Mouse (Mus musculus) heart, postnatal 36 days (tissue): ENCODE measurements around the gene Dot1l. TPM values are rescaled to one million over a fixed set of nuclear protein-coding genes. Genes with fewer than 3 reads are reported as not detected.
"Not testable (repeated sequence)": the region's sequence is repeated elsewhere in the genome, so short reads cannot be mapped to it uniquely, and the experiment has no call there.

ENCODE experiments used
- DNase-seq, 2 experiments: peaks; one replicate each; pipeline ENCODE4 v3.0.0; 2021 to 2022
- intact Hi-C: fragments of 180-260 bp; cut with DNase I; formaldehyde crosslinking; loops from one replicate; pipeline ENCODE4 v1.15.1; 2025
- total RNA-seq, 2 experiments: library from RNA; stranded (reverse); gene quantifications; 2 replicates each; pipeline ENCODE4 v1.2.3; 2021

Dot1l gene
- total RNA-seq, 2 experiments from 2014 or later: 22.5 to 27.0 TPM

DNA sequence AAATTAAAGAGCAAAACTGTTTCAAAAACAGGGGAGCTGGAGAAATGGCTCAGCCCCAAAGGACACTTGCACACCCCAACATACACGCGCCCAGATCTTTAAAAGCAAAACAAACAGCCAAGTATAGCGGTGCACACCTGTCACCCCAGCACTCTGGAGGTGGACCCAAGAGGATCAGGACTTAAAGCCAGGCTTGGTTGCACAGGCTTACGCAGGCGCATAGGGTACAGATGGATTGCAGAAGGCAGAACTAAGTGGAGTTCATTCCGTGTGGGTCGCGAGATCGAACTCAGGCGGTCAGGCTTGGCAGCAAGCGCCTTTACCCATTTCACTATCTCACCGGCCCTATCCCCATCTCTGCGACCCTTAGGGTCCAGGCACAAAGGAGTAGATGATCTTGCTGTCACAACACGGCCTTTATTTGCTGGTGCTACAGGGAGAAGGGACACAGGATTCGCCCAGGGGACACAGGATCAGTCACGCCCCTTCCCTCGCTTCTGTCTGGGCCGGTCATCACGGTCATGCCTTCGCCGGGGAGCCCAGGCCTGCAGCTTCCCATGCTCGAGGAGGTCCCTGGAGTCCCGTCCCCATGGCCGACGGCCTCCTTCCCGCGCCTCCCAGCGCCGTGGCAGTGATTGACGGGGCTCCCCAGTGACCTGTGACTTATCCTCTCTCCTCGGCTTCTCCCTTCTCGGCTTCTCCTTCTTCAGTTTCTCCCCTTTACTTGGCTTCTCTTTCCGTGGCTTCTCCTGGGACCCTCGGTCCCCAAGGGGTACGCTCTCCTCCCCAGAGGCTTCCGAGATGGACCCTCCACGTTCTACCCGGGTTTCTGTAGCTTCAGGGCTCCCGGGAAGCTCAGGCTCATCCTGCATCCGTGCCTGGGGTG is 53.3 kb downstream of the Dot1l start:
- DNase-seq: no peak
- intact Hi-C loops: no loop called here

DNA sequence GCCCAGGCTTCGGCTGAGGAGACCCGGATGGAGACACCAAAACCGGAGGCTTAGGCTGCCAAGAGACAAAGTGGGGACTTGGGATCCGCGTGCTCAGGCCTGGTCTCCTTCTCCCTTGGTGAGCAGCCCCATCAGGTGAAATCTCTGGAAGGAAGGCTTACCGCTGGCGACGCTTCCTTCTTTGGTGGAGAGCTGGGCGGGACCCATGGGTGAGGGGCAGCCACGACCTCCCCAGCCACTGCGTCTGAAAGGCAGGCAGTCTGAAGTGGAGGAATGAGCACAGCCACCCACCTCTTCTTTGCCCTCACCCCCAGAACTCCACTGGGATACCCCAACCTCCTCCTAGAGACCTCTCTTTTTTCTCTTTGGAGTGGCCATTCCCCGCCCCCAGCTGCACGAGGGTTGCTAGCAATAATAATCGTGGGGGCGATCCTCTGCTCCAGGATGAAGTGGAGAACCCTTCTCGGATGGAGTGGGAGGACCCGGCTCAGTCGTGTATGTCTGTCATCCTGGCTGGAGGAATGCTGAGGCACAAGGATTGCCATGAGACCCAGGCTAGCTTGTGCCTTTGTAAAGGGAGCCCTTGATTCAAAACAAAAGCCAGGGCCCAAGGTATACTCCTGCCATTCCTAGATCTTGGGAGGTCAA is 54.1 kb downstream of the Dot1l start:
- no peak for DNase-seq
- intact Hi-C loops: no loop called here

DNA sequence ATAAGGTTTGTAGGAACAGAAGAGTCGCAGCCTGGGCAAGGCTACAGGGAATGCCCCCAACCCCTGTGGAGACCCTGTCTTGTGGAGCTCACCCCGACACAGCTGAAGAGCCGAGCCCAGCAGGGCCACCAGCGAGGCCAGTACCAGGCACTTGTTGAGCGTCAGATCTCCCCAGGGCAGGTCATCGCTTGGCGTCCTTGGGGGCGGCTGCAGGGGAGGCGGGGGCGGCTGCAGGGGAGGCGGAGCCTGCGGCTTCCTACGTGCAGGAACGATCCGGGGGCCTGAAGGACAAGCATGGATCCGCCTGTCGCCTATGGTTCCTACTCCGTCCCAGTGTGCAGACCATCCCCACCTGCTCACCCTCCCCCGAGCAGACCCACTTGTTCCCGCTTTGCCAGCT is 55.1 kb downstream of the Dot1l start:
- DNase-seq: no peak
- intact Hi-C loops: no loop called here

DNA sequence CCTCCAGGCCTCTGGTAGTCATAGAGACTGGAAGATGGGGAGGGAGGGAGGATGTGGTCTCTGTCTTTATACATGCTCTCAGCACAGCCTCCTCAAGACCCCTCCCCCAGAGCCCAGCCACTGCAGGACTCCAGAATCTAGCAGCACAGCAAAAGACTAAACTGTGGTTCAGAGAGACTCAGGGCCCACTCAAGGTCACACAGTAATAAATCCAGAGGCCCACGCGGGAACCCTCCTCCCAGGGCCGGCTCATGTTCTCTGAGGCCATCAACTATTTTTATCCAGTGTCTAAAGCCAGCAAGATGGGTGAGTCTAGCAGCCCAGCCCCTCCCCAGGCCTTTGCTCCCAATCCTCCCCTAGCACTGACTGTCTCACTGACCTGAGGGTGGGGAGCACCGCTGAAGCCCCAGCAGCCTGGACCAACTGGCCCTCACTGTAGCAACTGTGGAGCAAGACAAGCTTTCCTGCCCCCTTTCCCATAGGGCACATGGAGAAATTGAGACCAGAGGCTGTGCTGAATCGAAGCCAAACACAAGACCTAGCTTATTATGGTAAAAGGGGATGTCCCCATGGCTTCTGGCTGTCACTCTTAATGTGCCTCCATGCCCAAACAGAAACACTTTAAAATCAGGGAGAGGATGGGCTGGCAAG is 57.5 kb downstream of the Dot1l start:
- no peak for DNase-seq
- intact Hi-C loops: no loop called here

DNA sequence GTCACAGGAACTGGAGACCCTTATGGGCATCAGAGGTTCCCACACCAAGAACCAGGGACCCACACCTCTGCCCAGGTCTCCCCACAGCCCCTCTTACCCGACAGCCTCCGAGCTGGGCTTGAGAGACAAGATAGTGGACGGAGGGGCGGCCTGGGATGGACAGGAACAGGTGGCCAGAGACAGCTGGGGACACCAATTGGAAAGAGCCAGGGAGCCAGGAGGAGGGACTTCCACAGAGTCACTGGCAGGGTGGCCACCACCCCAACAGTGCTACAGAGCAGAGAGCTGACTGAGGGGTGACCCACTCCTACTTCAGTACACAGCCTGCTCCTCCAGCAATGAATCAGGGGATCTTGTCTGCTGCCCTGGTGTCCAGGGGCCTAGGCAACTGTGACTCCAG is 58.4 kb downstream of the Dot1l start, which contains the start of gene Jsrp1:
TSS of gene Jsrp1 (minus strand) at position 133 of the 400 bp plus-strand sequence.
- intact Hi-C loops: no loop called here
- no peak for DNase-seq

DNA sequence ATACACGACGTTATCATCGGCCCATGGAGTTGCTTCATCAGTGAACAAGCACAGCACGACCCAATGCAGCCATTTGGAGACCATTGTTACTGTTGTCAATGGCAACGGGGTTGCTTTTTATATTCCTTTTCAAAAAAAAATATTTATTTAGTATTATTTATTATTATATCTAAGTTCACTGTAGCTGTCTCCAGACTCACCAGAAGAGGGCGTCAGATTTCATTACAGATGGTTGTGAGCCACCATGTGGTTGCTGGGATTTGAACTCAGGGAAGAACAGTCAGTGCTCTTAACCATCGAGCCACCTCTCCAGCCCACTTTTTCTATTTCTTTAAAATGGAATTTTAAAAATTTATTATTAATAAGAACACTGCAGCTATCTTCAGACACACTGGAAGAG is 59.8 kb downstream of the Dot1l start:
- intact Hi-C loops: no loop called here
- DNase-seq: no peak

GRCm38 (mm10) chr10:80816303-80816702 is 61.3 kb downstream of the Dot1l start:
- DNase-seq: not testable (repeated sequence)
- intact Hi-C loops: loop anchor here (2.0 kb wide), 1 partner anchor 68 kb away; no protein-coding TSS in a partner anchor

- intact Hi-C loops: loop anchor here (2.0 kb wide), 1 partner anchor 68 kb away; no protein-coding TSS in a partner anchor
- no peak for DNase-seq
Observed at GRCm38 (mm10) chr10:80817164-80817563, 62.2 kb downstream of the Dot1l start.

- not testable (repeated sequence) for DNase-seq
- intact Hi-C loops: loop anchor here (2.0 kb wide), 1 partner anchor 69 kb away; no protein-coding TSS in a partner anchor
Observed at GRCm38 (mm10) chr10:80817955-80818354, 62.9 kb downstream of the Dot1l start.

- DNase-seq: no peak
- intact Hi-C loops: no loop called here
Observed at GRCm38 (mm10) chr10:80818599-80819281, 63.7 kb downstream of the Dot1l start.

DNA sequence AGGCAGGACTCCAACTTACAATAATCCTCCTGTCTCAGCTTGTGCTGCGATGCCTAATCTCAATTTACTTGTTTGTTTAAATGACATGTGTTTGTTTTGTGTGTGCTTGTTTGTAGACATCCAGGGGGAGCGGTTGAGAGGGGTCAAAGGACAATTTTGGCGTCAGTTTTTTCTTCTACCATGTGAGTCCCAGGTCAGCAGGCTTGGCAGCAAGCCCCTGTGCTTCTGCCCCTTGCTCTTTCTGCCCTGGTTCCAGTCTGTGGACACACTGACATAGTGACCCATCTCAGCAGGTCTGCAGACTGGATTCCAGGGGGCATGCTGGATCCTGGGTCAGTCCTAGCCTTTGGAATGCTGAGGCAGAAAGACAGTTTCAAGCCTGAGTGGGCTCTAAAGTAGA is 64.4 kb downstream of the Dot1l start:
- intact Hi-C loops: no loop called here

DNA sequence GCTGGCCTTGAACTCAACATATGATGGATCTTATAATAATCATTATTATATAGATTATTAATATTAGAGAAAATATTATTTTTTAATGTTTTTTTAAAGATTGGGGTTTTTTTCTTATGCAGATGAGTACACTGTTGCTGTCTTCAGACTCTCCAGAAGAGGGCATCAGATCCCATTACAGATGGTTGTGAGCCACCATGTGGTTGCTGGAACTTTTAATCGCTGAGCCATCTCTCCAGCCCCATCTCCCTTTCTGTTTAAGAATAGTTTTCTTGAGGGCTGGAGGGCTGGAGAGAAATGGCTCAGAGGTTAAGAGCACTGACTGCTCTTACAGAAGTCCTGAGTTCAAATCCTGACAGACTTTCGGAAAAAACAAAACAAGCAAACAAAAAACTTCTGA is 67.0 kb downstream of the Dot1l start:
- intact Hi-C loops: loop anchor here (1.0 kb wide), 2 partner anchors 53 to 58 kb away; no protein-coding TSS in a partner anchor
- no peak for DNase-seq

More for the DNA sequence above, 64.4 kb downstream of the Dot1l start:
- no peak for DNase-seq

DNA sequence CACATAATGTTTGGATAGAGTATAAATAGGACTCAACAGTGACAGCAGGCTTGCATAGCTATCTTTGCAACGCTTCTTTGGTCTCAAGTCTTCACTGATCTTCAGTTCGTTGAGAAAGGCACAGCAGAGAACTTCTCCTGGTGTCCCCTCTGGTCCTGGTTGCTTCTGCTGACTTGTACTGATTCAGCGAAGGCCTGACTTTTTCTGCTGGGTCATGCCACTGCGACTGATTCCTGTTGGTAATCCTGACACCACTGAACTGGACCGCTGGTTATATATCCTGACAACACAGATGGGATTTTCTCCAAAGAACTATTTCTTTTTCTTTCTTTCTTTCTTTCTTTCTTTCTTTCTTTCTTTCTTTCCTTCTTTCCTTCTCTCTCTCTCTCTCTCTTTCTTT is 67.5 kb downstream of the Dot1l start:
- DNase-seq: no peak
- intact Hi-C loops: loop anchor here (1.0 kb wide), 2 partner anchors 53 to 58 kb away; no protein-coding TSS in a partner anchor

GRCm38 (mm10) chr10:80823316-80823715 is 68.3 kb downstream of the Dot1l start:
- no peak for DNase-seq
- intact Hi-C loops: no loop called here

GRCm38 (mm10) chr10:80823847-80824643 is 69.0 kb downstream of the Dot1l start:
- DNase-seq: no peak
- intact Hi-C loops: no loop called here

DNA sequence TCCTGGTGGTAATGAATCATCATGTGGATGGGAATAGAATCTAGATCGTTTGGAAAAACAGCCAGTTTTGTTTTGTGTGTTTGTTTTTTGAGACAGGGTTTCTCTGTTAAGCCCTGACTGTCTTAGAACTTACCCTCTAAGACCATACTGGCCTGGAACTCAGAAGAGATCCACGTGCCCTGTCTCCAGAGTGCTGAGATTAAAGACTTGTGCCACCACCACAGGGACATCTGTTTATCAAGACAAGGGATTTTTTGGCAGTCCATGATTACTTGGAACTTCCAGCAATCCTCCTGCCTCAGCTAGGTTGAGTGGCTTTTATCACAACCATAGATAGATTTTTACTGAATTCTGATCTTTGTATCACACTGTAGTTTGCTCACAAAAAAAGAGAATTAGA is 69.8 kb downstream of the Dot1l start:
- intact Hi-C loops: loop anchor here (5.0 kb wide), 1 partner anchor 172 kb away; no protein-coding TSS in a partner anchor

DNA sequence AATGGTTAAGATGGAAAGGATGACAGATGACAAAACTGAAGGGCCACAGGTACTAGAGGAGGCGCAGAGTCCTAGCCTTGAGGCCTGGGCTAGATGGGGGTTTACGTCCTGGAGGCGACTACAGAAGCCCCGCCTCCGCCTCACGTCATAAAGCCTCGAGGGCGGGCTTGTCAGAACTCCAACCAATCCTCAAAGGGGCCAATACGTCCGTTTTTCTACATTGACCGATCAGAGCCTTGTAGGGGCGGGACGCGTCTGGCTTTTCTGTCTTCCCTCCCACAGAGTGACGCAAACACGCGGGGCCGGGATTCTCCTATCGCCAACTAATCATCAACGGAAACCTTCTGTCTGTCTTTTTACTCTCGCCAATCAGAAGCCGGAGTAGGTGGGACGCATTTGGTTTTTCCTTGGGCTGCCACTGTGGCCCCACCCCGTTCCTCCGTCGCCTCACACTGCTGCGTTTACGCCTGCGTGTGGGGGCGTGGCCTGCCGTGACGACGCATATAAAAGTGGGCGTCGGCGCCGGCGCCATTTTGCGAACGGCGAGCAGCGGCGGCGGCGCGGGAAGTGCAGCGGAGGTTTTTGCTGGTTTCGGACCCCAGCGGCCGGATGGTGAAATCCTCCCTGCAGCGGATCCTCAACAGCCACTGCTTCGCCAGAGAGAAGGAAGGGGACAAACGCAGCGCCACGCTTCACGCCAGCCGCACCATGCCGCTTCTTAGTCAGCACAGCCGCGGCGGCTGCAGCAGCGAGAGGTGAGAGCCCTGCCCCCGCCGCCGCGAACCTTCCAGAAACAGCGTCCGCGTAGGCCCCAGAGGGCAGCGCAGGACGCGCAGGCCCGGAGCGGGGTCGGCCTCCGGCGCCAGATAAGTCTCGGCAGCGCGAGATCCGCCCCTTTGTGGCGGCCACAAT is 71.4 kb downstream of the Dot1l start, which contains the start of gene Oaz1:
TSS of gene Oaz1 (plus strand) at position 506 of the 912 bp plus-strand sequence.
- peak; percentile 98 for DNase-seq
- intact Hi-C loops: loop anchor here (2.0 to 5.0 kb wide), 2 partner anchors 26 to 171 kb away; no protein-coding TSS in a partner anchor

More for the DNA sequence above, 69.8 kb downstream of the Dot1l start:
- DNase-seq: no peak
